Mouse (Mus musculus) retina, embryonic 14.5 days (tissue): Measurements from ENCODE around the gene Rtn1.

Experiments used
- DNase-seq: peaks from one replicate; pipeline ENCODE4 v3.0.0-alpha.2; 2015; ENCODE audit warnings: low spot score

Rtn1 gene

GRCm38 (mm10) chr12:72373916-72374615 lies 34.8 kb downstream of the Rtn1 start:
- peak; percentile 61 for DNase-seq

DNA sequence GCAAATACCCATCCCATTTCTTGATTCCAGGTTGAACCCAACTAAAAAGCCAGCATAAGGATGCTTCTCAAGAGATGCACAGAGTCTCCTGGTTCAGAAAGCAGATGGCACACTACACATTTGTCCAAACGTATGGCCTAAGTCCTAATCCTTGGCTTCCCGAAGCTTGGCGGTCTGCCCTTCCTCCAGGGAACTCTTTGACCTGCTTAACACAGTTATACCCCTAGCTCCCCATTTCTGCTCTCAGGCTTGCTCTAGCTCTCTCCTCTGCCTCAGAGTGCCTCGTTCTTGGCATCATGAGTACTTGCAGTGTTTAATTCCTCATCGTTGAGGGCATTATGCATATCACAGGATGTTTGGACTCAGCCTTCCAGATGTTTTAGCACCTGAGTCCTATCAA lies 38.8 kb downstream of the Rtn1 start:
- DNase-seq = no peak

- DNase-seq = no peak
Measured at GRCm38 (mm10) chr12:72366763-72367162, 42.1 kb downstream of the Rtn1 start.

DNA sequence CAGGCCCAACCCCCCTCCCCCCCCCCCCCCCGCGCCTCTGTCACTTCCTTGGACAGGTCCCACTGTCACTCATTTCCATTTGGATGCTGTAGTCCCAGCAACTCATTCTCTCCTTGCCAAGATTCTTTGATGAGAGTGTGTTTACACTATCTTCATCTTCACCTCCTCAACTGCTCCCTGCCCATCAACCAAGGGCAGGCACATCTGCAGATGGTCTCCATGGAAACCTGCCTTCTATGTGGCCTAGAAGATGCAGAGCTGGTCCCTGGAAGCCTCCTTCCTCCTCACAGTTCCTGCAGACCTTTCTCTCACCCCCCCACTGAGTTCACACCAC lies 42.8 kb downstream of the Rtn1 start:
- no peak for DNase-seq

DNA sequence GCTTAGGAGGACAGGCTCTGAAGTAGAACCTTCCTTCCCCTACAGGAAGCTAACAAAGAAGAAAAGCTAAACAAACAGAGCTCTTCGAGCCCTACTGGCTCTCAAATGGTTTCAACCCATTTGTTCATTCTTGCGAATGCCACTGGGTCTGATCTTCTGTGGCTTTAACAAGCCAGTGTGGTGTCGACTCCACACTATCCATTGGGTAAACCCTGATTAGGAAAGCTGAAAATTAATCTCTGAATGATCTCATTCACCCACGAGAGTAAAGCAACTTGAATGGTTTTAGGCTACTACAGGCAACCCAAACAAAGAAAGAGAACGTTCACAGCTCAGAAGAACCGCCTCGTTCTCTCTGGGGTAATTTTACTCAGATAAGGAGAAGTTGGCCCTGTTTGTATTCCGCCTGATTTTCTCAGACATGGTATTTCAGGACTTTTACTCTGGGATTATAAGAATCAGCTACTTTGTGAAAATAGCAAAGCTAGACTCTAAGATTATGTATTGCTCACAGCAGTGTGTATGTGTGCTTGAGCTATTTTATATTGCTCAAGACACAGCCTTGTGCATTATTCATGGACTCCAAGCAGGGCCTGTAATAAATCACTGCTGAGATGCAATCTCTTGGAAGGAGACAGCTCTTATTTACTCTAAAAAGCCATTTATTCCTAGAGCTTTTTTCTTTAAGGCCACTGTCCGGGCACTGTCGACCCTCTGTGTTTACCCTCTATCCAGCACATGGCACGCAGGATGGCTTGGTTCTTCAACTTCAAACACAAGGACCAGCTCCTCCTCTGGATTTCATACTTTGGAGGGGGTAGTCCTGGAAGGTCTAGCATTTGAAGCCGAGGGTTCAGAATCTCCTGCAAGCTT lies 43.4 kb downstream of the Rtn1 start:
- DNase-seq = no peak

DNA sequence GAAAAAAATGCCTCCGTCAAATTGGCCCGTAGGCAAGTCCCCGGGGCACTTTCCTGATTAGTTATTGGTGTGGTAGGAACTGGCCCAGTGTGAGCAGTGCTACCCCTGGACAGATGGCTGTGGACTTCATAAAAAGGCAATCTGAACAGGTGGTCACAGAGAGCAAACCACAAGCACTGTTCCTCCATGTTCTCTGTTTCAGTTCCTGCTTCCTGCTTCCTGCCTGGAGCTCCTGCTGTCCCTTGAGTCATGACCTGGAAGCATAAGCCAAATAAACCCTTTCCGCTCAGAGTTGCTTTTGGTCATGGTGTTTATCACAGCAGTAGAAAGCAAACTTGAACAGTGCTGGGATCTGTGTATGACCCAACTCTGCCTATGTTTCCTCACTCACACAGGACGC lies 44.3 kb downstream of the Rtn1 start:
- DNase-seq = no peak

- DNase-seq = no peak
Measured at GRCm38 (mm10) chr12:72361701-72362354, 47.0 kb downstream of the Rtn1 start.

- DNase-seq = no peak
Measured at GRCm38 (mm10) chr12:72360926-72361615, 47.8 kb downstream of the Rtn1 start.

- DNase-seq = no peak
Measured at GRCm38 (mm10) chr12:72359903-72360302, 49.0 kb downstream of the Rtn1 start.

DNA sequence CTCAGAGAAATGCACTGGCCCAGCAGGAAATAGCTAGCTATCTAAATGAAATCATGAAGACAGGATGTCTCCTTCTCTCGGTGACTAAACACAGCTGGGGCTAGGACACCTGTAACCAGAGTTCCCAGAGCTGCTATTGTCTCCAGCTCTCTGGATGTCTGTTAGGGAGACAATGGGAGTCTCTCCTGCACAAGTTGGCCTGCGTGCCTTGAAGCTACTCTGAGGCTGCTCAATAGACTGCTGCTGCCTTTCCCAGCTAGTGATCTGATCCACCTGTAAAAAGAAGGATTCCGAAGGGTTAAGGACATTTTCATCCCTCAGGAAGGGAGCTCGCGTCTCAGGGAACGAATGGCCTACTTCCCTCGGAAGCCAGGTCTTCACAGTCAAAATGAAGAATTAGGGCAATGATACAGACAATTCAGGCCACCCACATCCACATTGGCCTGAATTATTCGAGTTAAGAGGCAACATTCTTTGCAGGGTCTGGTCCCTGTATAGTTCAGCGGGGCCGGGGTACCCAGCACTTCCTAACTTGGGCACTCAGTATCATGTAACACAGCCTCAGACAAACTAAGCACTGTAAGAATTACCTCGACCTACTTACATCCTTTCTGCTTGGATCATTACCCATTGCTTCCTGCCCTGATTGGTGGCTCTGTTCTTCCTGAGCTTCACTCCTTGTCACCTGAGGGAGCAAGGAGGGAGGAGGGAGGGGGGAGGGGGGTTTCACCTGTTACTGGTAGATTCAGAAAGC lies 51.0 kb downstream of the Rtn1 start:
- peak; percentile 15 for DNase-seq

GRCm38 (mm10) chr12:72354241-72354640 lies 54.6 kb downstream of the Rtn1 start:
- no peak for DNase-seq

DNA sequence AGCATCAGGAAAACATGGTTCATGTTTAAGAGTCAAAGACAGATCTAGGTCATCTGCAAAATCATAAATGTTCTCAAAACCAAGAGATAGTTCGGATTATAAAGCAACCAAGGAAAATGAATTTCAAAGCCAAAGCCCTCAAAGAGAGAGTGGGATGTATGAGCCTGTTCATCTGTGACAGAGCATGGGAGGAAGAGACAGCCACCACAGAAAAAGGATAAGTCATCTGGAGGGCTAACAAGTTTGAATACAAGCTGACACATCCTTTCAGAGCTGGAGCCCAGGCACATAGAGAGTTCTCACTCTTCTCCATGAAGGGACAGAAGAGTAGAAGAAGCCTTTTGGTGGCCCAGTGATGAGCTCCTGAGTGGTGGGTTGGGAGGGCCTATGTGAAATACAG lies 55.3 kb downstream of the Rtn1 start:
- DNase-seq = no peak

DNA sequence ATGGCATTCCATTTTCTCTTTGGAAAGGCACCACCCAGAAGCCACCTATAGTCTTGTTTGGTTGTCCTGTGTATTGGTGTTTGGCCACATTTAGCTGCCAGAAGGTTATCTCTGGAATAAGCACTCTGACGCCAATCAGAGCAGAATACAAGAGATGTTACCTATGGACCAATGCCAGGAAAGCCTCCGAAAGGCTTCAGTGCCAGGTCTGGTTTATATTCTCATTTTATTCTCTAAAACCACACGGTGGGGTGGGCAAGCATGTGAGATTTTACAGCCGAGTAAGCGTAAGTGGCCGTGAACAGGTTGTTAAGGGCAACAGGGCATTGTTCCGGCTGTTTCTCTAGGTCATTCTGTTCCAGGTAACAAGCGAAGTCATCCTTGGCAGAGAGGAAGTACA lies 60.3 kb downstream of the Rtn1 start:
- no peak for DNase-seq

GRCm38 (mm10) chr12:72347184-72347583 lies 61.7 kb downstream of the Rtn1 start:
- DNase-seq = no peak

DNA sequence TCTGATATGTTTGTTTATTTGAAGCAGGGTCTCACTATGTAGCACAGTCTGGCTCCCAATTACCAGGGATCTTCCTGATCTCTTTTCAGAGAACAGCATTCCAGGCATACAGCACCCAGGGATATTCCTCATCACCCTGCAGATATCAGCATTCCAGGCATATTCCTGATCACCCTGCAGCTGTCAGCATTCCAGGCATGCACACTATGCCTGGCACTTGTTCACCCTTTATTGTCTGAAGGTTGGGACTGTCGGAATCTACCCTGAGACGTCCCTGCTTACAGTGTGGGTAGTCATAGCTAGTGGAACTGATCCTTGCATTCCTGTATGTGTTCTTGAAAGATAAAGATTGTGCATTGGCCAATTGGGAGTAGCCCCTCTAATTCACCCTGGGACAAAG lies 65.2 kb downstream of the Rtn1 start:
- DNase-seq = no peak

- no peak for DNase-seq
Measured at GRCm38 (mm10) chr12:72336009-72336408, 72.8 kb downstream of the Rtn1 start.

DNA sequence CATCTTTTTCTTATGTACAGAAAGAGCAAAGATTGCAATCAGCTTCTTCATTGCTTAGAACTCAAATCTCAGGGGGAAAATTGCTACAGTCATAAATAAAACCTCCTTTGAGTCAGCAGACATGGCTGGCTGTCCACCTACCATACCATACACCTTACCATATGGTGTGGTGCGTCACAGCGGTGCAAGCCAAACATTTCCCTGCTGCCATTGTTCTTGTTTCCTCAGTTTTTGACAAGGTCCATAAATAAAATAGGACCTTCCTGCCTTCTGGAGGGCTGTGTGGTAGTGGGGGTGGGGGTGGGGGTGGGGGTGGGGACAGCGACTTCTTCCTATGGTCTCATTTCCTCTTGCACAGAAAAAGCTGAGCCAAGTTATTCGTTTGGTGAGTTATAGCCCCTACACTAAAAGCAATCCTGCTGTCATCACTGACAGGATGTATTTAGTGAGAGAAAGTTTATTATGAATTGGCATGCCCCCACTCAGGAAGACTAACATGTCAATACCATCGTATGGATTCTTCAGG lies 76.3 kb downstream of the Rtn1 start:
- DNase-seq = no peak

- no peak for DNase-seq
Measured at GRCm38 (mm10) chr12:72331912-72332487, 76.9 kb downstream of the Rtn1 start.

GRCm38 (mm10) chr12:72326087-72326486 lies 82.8 kb downstream of the Rtn1 start:
- DNase-seq = no peak

DNA sequence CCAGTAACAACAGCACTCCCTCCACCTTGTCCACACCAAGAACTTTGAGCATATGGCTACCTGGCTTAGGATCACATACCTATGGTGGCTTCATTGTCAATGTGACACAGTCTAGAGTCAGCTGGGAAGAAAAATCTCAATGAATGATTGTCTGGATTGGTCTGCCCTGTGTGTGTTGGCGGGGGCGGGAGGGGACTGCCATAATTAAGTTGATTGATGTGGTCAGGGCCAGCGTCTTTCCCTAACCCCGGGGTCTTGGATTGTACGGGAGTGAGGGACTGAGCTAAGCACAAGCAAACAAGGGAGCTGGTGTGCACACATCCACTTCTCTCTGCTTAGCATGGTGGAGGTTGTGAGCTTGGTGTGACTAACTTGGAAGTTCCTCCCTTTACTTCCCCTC lies 83.8 kb downstream of the Rtn1 start:
- DNase-seq = no peak

- no peak for DNase-seq
Measured at GRCm38 (mm10) chr12:72324210-72324871, 84.5 kb downstream of the Rtn1 start.
